ENCODE assay signal across 18 mouse cellular contexts in the genomic region with DNA sequence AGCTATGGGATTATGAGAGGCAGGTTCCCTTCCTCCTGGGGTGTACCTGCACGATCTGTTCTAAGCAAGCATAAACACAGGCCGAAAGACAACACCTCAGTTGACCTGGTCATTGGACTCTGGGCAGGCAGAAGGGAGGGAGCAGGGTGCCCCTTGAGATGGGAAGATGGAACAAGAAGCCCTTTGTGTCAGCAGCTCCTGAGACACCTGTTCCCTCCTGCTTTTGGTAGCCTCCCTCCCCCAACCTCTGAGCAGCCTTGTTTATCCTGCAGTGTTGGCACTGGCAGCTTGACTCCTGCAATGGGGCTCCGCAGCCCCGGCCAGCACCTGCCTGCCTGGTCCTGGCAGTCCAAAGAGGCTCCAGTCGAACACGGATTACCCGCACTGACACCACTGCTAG. TPM values are rescaled to one million over a fixed set of nuclear protein-coding genes. Genes with fewer than 3 reads are reported as not detected.
DNase-seq lines count a peak whose midpoint lies in the region; ATAC-seq lines count a peak whose summit lies in the region.
"Had no signal": no experiment of that assay in that cellular context is flagged by ENCODE, and none has a peak within 500 bp of the region (broad histone marks: within the 10 kb centered on the region; RNA-seq: fewer than 3 reads in every experiment).

No protein-coding gene starts in this region.

- H3K4me2 ChIP-seq in forebrain, embryonic 13.5 days: no peak overlapping the region
- no peak overlapping the region for H3K4me2 ChIP-seq in midbrain, embryonic 15.5 days
- H3K4me2 ChIP-seq in kidney, embryonic 16.5 days (replicated peaks; ENCODE audit: low read depth, low read length): 0 out of 2 replicates have a peak overlapping the region, but pooled peaks have one; percentile 6
- no peak overlapping the region for H3K4me2 ChIP-seq in stomach, embryonic 16.5 days (ENCODE audit: low read depth, low read length)
- H3K4me2 ChIP-seq: forebrain, embryonic 12.5 days; heart, embryonic 15.5 days; liver, embryonic 15.5 days; midbrain, embryonic 12.5 days; neural tube, embryonic 15.5 days had no signal

- no peak overlapping the region for H3K4me3 ChIP-seq in forebrain, embryonic 10.5 days
- no peak overlapping the region for H3K4me3 ChIP-seq in forebrain, embryonic 13.5 days
- H3K4me3 ChIP-seq in midbrain, embryonic 10.5 days: no peak overlapping the region
- H3K4me3 ChIP-seq in midbrain, embryonic 15.5 days: no peak overlapping the region
- no peak overlapping the region for H3K4me3 ChIP-seq in kidney, embryonic 16.5 days (ENCODE audit: low read length)
- H3K4me3 ChIP-seq in stomach, embryonic 16.5 days (replicated peaks; ENCODE audit: low read length): no peak overlapping the region; the same call in 1 of the 2 replicates
- H3K4me3 ChIP-seq: forebrain, embryonic 12.5 days; heart, embryonic 15.5 days; liver, embryonic 15.5 days; midbrain, embryonic 12.5 days; neural tube, embryonic 15.5 days had no signal

- no peak for ATAC-seq in forebrain, embryonic 13.5 days
- no peak for ATAC-seq in midbrain, embryonic 15.5 days (replicated peaks)
- 0 out of 2 replicates have a peak, but pooled peaks have one; percentile 2 for ATAC-seq in kidney, embryonic 16.5 days (ENCODE audit: low FRiP score, low TSS enrichment)
- ATAC-seq in stomach, embryonic 16.5 days (ENCODE audit: insufficient read depth, low FRiP score): no peak
- ATAC-seq: inflammation-experienced regulatory T-cells, adult 6 months had no signal

- no peaks in the 10 kb centered on the region for H3K27me3 ChIP-seq in forebrain, embryonic 10.5 days (ENCODE audit: poor library complexity, severe bottlenecking)
- no peaks in the 10 kb centered on the region for H3K27me3 ChIP-seq in forebrain, embryonic 13.5 days
- no peaks in the 10 kb centered on the region for H3K27me3 ChIP-seq in midbrain, embryonic 10.5 days (ENCODE audit: low read depth, poor library complexity, severe bottlenecking)
- no peaks in the 10 kb centered on the region for H3K27me3 ChIP-seq in midbrain, embryonic 15.5 days (replicated peaks)
- H3K27me3 ChIP-seq in kidney, embryonic 16.5 days (ENCODE audit: insufficient read depth, low read length): no peaks in the 10 kb centered on the region
- no peaks in the 10 kb centered on the region for H3K27me3 ChIP-seq in stomach, embryonic 16.5 days (ENCODE audit: control insufficient read depth, insufficient read depth, low read length)
- H3K27me3 ChIP-seq: heart, embryonic 15.5 days; midbrain, embryonic 12.5 days; neural tube, embryonic 15.5 days had no signal

- WGBS in forebrain, embryonic 10.5 days: 59% methylated on average over 7 of the region's 7 CpGs
- 56% methylated on average over 7 of the region's 7 CpGs for WGBS in forebrain, embryonic 13.5 days
- 56% methylated on average over 7 of the region's 7 CpGs for WGBS in midbrain, embryonic 10.5 days
- WGBS in midbrain, embryonic 15.5 days: 49% methylated on average over 7 of the region's 7 CpGs
- 45% methylated on average over 7 of the region's 7 CpGs for WGBS in kidney, embryonic 16.5 days
- 37% methylated on average over 7 of the region's 7 CpGs for WGBS in stomach, embryonic 16.5 days

- no peak for DNase-seq in forebrain, embryonic 10.5 days (ENCODE audit: extremely low spot score, low spot score)
- peak; percentile 15 for DNase-seq in midbrain, embryonic 10.5 days (ENCODE audit: low spot score)
- DNase-seq in adrenal gland, postnatal 14 days: no peak
- DNase-seq in gastrocnemius, postnatal 14 days: no peak
- DNase-seq: cerebellum, adult 9-10 months; gastrocnemius, postnatal 36 days; right cerebral cortex, postnatal 14 days had no signal

- H3K4me1 ChIP-seq in forebrain, embryonic 10.5 days: peaks cover 96% of the 10 kb centered on the region
- peaks cover 37% of the 10 kb centered on the region for H3K4me1 ChIP-seq in forebrain, embryonic 13.5 days
- H3K4me1 ChIP-seq in midbrain, embryonic 10.5 days: peaks cover 100% of the 10 kb centered on the region
- peaks cover 28% of the 10 kb centered on the region for H3K4me1 ChIP-seq in midbrain, embryonic 15.5 days
- peaks cover 92% of the 10 kb centered on the region for H3K4me1 ChIP-seq in kidney, embryonic 16.5 days (ENCODE audit: insufficient read depth, low read length)
- peaks cover 52% of the 10 kb centered on the region for H3K4me1 ChIP-seq in stomach, embryonic 16.5 days (ENCODE audit: control insufficient read depth, insufficient read depth, low read length)

- intact Hi-C loops in gastrocnemius, postnatal 14 days (cut with DNase I; ENCODE audit: low total_unique reads): no loop called here

- peaks cover 5% of the 10 kb centered on the region; the same call in 1 of the 2 replicates for H3K36me3 ChIP-seq in forebrain, embryonic 10.5 days (replicated peaks)
- H3K36me3 ChIP-seq in forebrain, embryonic 13.5 days (ENCODE audit: poor library complexity, severe bottlenecking): no peaks in the 10 kb centered on the region
- H3K36me3 ChIP-seq in midbrain, embryonic 10.5 days: peaks cover 18% of the 10 kb centered on the region
- H3K36me3 ChIP-seq in midbrain, embryonic 15.5 days (replicated peaks): no peaks in the 10 kb centered on the region
- H3K36me3 ChIP-seq in kidney, embryonic 16.5 days (ENCODE audit: insufficient read depth, low read length): no peaks in the 10 kb centered on the region
- H3K36me3 ChIP-seq in stomach, embryonic 16.5 days (ENCODE audit: control insufficient read depth, insufficient read depth, low read length): no peaks in the 10 kb centered on the region
- H3K36me3 ChIP-seq: forebrain, embryonic 12.5 days; G1E; heart, embryonic 15.5 days; liver, embryonic 15.5 days; midbrain, embryonic 12.5 days; neural tube, embryonic 15.5 days had no signal

- no peaks in the 10 kb centered on the region for H3K9me3 ChIP-seq in forebrain, embryonic 10.5 days
- no peaks in the 10 kb centered on the region for H3K9me3 ChIP-seq in forebrain, embryonic 13.5 days (replicated peaks)
- no peaks in the 10 kb centered on the region for H3K9me3 ChIP-seq in midbrain, embryonic 10.5 days (replicated peaks)
- no peaks in the 10 kb centered on the region for H3K9me3 ChIP-seq in midbrain, embryonic 15.5 days
- H3K9me3 ChIP-seq in kidney, embryonic 16.5 days (ENCODE audit: low read length): no peaks in the 10 kb centered on the region
- H3K9me3 ChIP-seq in stomach, embryonic 16.5 days (replicated peaks; ENCODE audit: control insufficient read depth, low read length): no peaks in the 10 kb centered on the region
- H3K9me3 ChIP-seq: forebrain, embryonic 12.5 days; G1E; heart, embryonic 15.5 days; liver, embryonic 15.5 days; midbrain, embryonic 12.5 days; neural tube, embryonic 15.5 days had no signal

- peak overlapping the region; percentile 48; the same call in 1 of the 2 replicates for H3K27ac ChIP-seq in forebrain, embryonic 10.5 days
- no peak overlapping the region; the same call in 1 of the 2 replicates for H3K27ac ChIP-seq in forebrain, embryonic 13.5 days
- H3K27ac ChIP-seq in midbrain, embryonic 10.5 days (replicated peaks): peak overlapping the region; percentile 71
- H3K27ac ChIP-seq in midbrain, embryonic 15.5 days: no peak overlapping the region
- H3K27ac ChIP-seq in kidney, embryonic 16.5 days (ENCODE audit: low read length): peak overlapping the region; percentile 64
- peak overlapping the region; percentile 66 for H3K27ac ChIP-seq in stomach, embryonic 16.5 days (ENCODE audit: low read length)
- H3K27ac ChIP-seq: forebrain, embryonic 12.5 days; heart, embryonic 15.5 days; liver, embryonic 15.5 days; midbrain, embryonic 12.5 days; neural tube, embryonic 15.5 days had no signal

- no peak overlapping the region for H3K9ac ChIP-seq in forebrain, embryonic 13.5 days
- H3K9ac ChIP-seq in midbrain, embryonic 15.5 days: no peak overlapping the region
- H3K9ac ChIP-seq in kidney, embryonic 16.5 days (replicated peaks; ENCODE audit: low read length): 0 out of 2 replicates have a peak overlapping the region, but pooled peaks have one; percentile 8
- peak overlapping the region; percentile 38 for H3K9ac ChIP-seq in stomach, embryonic 16.5 days (ENCODE audit: low read length)
- H3K9ac ChIP-seq: forebrain, embryonic 12.5 days; heart, embryonic 15.5 days; liver, embryonic 15.5 days; midbrain, embryonic 12.5 days; neural tube, embryonic 15.5 days had no signal

RNA-seq across cellular contexts. Expression of a gene that starts 9.1 kb away (rescaled TPM):
- polyA plus RNA-seq in forebrain, embryonic 10.5 days (2016; fragmentation: Nextera tagmentation; extraction: Ambion mirVana): 12.5 and 14.1 TPM in 2 replicates
- 5.8 and 6.8 TPM in 2 replicates for polyA plus RNA-seq in forebrain, embryonic 13.5 days (2015; fragmentation: Nextera tagmentation; extraction: Ambion mirVana)
- polyA plus RNA-seq in midbrain, embryonic 10.5 days (2016; fragmentation: Nextera tagmentation; extraction: Ambion mirVana): 28.5 and 32.0 TPM in 2 replicates
- polyA plus RNA-seq in midbrain, embryonic 15.5 days (2015; fragmentation: Nextera tagmentation; extraction: Ambion mirVana): 6.5 and 7.4 TPM in 2 replicates
- 11.5 and 12.8 TPM in 2 replicates for polyA plus RNA-seq in kidney, embryonic 16.5 days (2015; fragmentation: Nextera tagmentation; extraction: Ambion mirVana)
- 5.2 and 5.6 TPM in 2 replicates for polyA plus RNA-seq in stomach, embryonic 16.5 days (2015; fragmentation: Nextera tagmentation; extraction: Ambion mirVana)
- 19.3 and 20.0 TPM in 2 replicates for total RNA-seq in adrenal gland, postnatal 14 days (2021)
- 10 to 100 TPM in 1 of 2 experiments, 1 to 10 TPM in 1; 9.7 to 10.9 TPM for total RNA-seq in gastrocnemius, postnatal 14 days (2021)
- polyA plus RNA-seq: inflammation-experienced regulatory T-cells, adult 6 months had no signal

RNA-seq across cellular contexts. Expression of a gene that starts 51.7 kb away (rescaled TPM):
- polyA plus RNA-seq in forebrain, embryonic 10.5 days (2016; fragmentation: Nextera tagmentation; extraction: Ambion mirVana): 1.7 and 2.3 TPM in 2 replicates
- 2.9 TPM in 2 replicates for polyA plus RNA-seq in forebrain, embryonic 13.5 days (2015; fragmentation: Nextera tagmentation; extraction: Ambion mirVana)
- polyA plus RNA-seq in midbrain, embryonic 10.5 days (2016; fragmentation: Nextera tagmentation; extraction: Ambion mirVana): 3.4 and 3.9 TPM in 2 replicates
- polyA plus RNA-seq in midbrain, embryonic 15.5 days (2015; fragmentation: Nextera tagmentation; extraction: Ambion mirVana): 20.0 and 21.9 TPM in 2 replicates
- polyA plus RNA-seq in kidney, embryonic 16.5 days (2015; fragmentation: Nextera tagmentation; extraction: Ambion mirVana): 3.9 and 4.9 TPM in 2 replicates
- 4.5 and 4.7 TPM in 2 replicates for polyA plus RNA-seq in stomach, embryonic 16.5 days (2015; fragmentation: Nextera tagmentation; extraction: Ambion mirVana)
- 7.6 and 28.3 TPM in 2 replicates for total RNA-seq in adrenal gland, postnatal 14 days (2021)
- total RNA-seq in gastrocnemius, postnatal 14 days (2021): under 1 TPM; 0.13 to 0.23 TPM
- polyA plus RNA-seq: G1E; inflammation-experienced regulatory T-cells, adult 6 months had no signal

Comparison
In these comparisons a context has a peak if more than half of its experiments do, and no peak if none do; other contexts are left out.
1. H3K27ac ChIP-seq: peak in forebrain, embryonic 10.5 days (single experiment), midbrain, embryonic 10.5 days (single experiment), kidney, embryonic 16.5 days (single experiment) and stomach, embryonic 16.5 days (single experiment); none in forebrain, embryonic 13.5 days (single experiment) and midbrain, embryonic 15.5 days (single experiment).
2. H3K9ac ChIP-seq: peak in kidney, embryonic 16.5 days (single experiment) and stomach, embryonic 16.5 days (single experiment); none in forebrain, embryonic 13.5 days (single experiment) and midbrain, embryonic 15.5 days (single experiment).